Mouse (Mus musculus) gastrocnemius, adult 2 months (tissue): ENCODE results near the gene Grik2. TPM values are rescaled to one million over a fixed set of nuclear protein-coding genes. Genes with fewer than 3 reads are reported as not detected.

Source experiments
- DNase-seq: peaks from one replicate; pipeline ENCODE4 v3.0.0; 2022
- H3K27ac ChIP-seq: fragments of 200-600 bp; 2 replicates; pipeline ENCODE4 v1.8.1; 2022; ENCODE audit warnings: mild to moderate bottlenecking
- H3K4me3 ChIP-seq: fragments of 200-600 bp; 2 replicates; pipeline ENCODE4 v1.8.1; 2022; ENCODE audit warnings: mild to moderate bottlenecking, moderate library complexity
- CTCF ChIP-seq: fragments of 200-600 bp; IDR thresholded peaks from 2 replicates; pipeline ENCODE4 v1.8.1; 2022; ENCODE audit warnings: antibody characterized with exemption, mild to moderate bottlenecking, moderate library complexity
- intact Hi-C: fragments of 180-260 bp; cut with DNase I; formaldehyde crosslinking; loops from one replicate; pipeline ENCODE4 v1.15.1; 2025
- total RNA-seq, 2 experiments: library from RNA; stranded (reverse); gene quantifications; 2 replicates each; pipeline ENCODE4 v1.2.3; 2021

Grik2 gene
- total RNA-seq, 2 experiments from 2014 or later, result 0.41 TPM; not detected in 1

- TF ChIP-seq CTCF, result no peak
- Histone ChIP-seq H3K27ac (no peak overlapping the region), H3K4me3 (no peak overlapping the region)
- intact Hi-C loops, result no loop called here
- no peak for DNase-seq
Measured at GRCm38 (mm10) chr10:49573514-49573913, 215.1 kb downstream of the Grik2 start.

- no peak overlapping the region for H3K4me3 ChIP-seq
- no peak for TF ChIP-seq CTCF
- DNase-seq, result no peak
- no peak overlapping the region for H3K27ac ChIP-seq
- intact Hi-C loops, result no loop called here
Measured at GRCm38 (mm10) chr10:49559872-49560407, 228.6 kb downstream of the Grik2 start.

GRCm38 (mm10) chr10:49542249-49542648, 246.3 kb downstream of the Grik2 start:
- no peak for DNase-seq
- TF ChIP-seq CTCF, result no peak
- intact Hi-C loops, result no loop called here
- H3K27ac ChIP-seq, result no peak overlapping the region
- H3K4me3 ChIP-seq, result no peak overlapping the region

GRCm38 (mm10) chr10:49519752-49520151, 268.8 kb downstream of the Grik2 start:
- intact Hi-C loops, result no loop called here

GRCm38 (mm10) chr10:49500628-49501027, 287.9 kb downstream of the Grik2 start:
- Histone ChIP-seq H3K27ac (no peak overlapping the region), H3K4me3 (no peak overlapping the region)
- no peak for TF ChIP-seq CTCF
- intact Hi-C loops, result no loop called here
- DNase-seq, result no peak

More at GRCm38 (mm10) chr10:49519752-49520151, 268.8 kb downstream of the Grik2 start:
- Histone ChIP-seq H3K27ac (no peak overlapping the region), H3K4me3 (no peak overlapping the region)
- DNase-seq, result no peak
- no peak for TF ChIP-seq CTCF

- no peak for TF ChIP-seq CTCF
- DNase-seq, result no peak
- H3K27ac ChIP-seq, result no peak overlapping the region
- no peak overlapping the region for H3K4me3 ChIP-seq
- intact Hi-C loops, result no loop called here
Measured at GRCm38 (mm10) chr10:49497302-49497701, 291.3 kb downstream of the Grik2 start.

GRCm38 (mm10) chr10:49481439-49481838, 307.1 kb downstream of the Grik2 start:
- intact Hi-C loops, result no loop called here
- TF ChIP-seq CTCF, result no peak
- no peak for DNase-seq
- Histone ChIP-seq H3K4me3 (no peak overlapping the region), H3K27ac (no peak overlapping the region)

GRCm38 (mm10) chr10:49480085-49480749, 308.3 kb downstream of the Grik2 start:
- no peak for DNase-seq
- no peak for TF ChIP-seq CTCF
- no peak overlapping the region for H3K27ac ChIP-seq
- intact Hi-C loops, result no loop called here
- H3K4me3 ChIP-seq, result no peak overlapping the region

- Histone ChIP-seq H3K4me3 (no peak overlapping the region), H3K27ac (no peak overlapping the region)
- intact Hi-C loops, result no loop called here
- no peak for DNase-seq
- no peak for TF ChIP-seq CTCF
Measured at GRCm38 (mm10) chr10:49473613-49474012, 315.0 kb downstream of the Grik2 start.

GRCm38 (mm10) chr10:49456791-49457190, 331.8 kb downstream of the Grik2 start:
- H3K27ac ChIP-seq, result no peak overlapping the region
- intact Hi-C loops, result no loop called here

GRCm38 (mm10) chr10:49453535-49453934, 335.0 kb downstream of the Grik2 start:
- no peak for TF ChIP-seq CTCF
- no peak overlapping the region for H3K27ac ChIP-seq
- no peak overlapping the region for H3K4me3 ChIP-seq
- intact Hi-C loops, result no loop called here
- DNase-seq, result no peak

More at GRCm38 (mm10) chr10:49456791-49457190, 331.8 kb downstream of the Grik2 start:
- DNase-seq, result no peak
- H3K4me3 ChIP-seq, result no peak overlapping the region
- no peak for TF ChIP-seq CTCF

- intact Hi-C loops, result no loop called here
- no peak for DNase-seq
- Histone ChIP-seq H3K27ac (no peak overlapping the region), H3K4me3 (no peak overlapping the region)
- no peak for TF ChIP-seq CTCF
Measured at GRCm38 (mm10) chr10:49441369-49441768, 347.2 kb downstream of the Grik2 start.

- TF ChIP-seq CTCF, result no peak
- intact Hi-C loops, result no loop called here
- DNase-seq, result no peak
- Histone ChIP-seq H3K4me3 (no peak overlapping the region), H3K27ac (no peak overlapping the region)
Measured at GRCm38 (mm10) chr10:49437057-49437456, 351.5 kb downstream of the Grik2 start.

GRCm38 (mm10) chr10:49436301-49436700, 352.3 kb downstream of the Grik2 start:
- Histone ChIP-seq H3K4me3 (no peak overlapping the region), H3K27ac (no peak overlapping the region)
- TF ChIP-seq CTCF, result no peak
- intact Hi-C loops, result no loop called here
- DNase-seq, result no peak
